Mouse (Mus musculus) right cerebral cortex, postnatal 4 days (tissue): ENCODE results near the gene Cgnl1.
A peak's percentile ranks its signal among the peaks of the same experiment; 100 is the strongest.

Experiments
- DNase-seq: peaks from one replicate; pipeline ENCODE4 v3.0.0-alpha.2; 2022

Gene Cgnl1

GRCm38 (mm10) chr9:71617363-71617762 lies 154.0 kb downstream of the Cgnl1 start:
- peak; percentile 36 for DNase-seq

DNA sequence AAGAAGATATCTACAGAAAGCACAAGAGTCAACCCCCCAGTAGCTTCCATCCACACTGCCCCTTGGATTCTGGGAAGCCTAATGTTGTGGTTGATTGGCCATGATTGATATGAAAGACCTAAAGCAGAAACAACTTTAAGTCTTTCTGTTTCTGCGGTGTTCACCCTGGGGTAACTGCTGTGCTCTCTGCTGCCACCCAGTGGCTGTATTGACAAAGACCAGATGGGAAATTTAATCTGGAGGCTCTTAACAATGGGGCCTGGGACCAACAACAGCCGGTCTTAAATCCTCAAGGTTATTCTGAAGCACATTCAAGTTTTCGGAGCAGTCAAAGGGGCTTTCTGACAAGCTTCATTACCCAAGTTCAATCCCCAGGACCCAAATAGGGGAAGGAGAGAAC lies 155.2 kb downstream of the Cgnl1 start:
- peak; percentile 90 for DNase-seq

DNA sequence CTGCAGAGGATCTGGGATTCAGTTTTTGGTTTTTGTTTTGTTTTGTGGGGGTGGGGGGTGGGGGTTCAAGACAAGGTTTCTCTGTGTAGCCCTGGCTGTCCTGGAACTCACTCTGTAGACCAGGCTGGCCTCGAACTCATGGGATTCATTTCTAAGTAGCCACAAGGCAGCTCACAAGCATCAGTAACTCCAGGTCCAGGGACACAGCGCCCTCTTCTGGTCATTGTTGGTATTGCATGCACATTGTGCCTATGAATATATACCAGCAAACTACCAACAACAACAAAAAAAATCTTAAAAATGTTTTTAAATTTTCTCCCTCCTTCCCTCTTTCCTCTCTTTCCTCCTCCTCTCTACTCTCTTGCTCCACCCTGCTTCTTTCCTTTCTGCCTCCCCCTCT lies 156.8 kb downstream of the Cgnl1 start:
- peak; percentile 67 for DNase-seq

DNA sequence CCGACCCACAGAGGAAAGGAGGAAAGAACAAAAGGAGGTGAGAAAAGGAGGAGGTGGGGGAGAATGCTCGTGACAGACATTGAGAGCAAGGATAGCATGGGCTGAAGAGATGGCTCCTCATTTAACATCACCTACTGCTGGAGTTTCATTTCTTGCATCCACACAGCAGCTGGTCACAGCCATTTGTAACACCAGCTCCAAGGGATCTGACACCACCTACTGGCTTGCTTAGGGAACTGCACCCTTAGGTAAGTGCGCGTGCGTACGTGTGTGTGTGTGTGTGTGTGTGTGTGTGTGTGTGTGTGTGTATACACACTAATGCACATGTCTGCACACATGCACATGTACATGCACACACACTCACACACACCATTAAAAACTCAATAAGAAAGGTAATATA lies 158.4 kb downstream of the Cgnl1 start:
- DNase-seq: no peak

GRCm38 (mm10) chr9:71611876-71612275 lies 159.5 kb downstream of the Cgnl1 start:
- DNase-seq: no peak

DNA sequence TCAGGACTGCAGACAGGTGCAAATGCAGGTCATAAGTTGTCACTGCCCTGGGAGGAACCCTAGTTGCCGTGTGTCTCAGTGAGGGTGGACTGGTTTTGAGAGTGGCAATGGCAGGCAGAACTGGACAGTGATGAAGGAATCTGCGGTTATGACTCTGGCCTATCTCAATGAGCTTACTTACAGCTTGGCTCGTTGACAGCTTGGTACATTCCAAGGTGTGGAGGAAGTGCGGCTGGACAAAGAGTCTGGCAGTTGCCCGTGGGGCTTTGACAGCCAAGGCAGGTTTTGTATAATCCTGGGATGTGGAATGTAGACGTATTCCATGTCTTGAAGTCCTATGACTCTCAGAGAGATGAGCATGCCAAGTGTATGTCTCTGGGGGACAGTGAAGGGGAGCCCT lies 162.4 kb downstream of the Cgnl1 start:
- no peak for DNase-seq

DNA sequence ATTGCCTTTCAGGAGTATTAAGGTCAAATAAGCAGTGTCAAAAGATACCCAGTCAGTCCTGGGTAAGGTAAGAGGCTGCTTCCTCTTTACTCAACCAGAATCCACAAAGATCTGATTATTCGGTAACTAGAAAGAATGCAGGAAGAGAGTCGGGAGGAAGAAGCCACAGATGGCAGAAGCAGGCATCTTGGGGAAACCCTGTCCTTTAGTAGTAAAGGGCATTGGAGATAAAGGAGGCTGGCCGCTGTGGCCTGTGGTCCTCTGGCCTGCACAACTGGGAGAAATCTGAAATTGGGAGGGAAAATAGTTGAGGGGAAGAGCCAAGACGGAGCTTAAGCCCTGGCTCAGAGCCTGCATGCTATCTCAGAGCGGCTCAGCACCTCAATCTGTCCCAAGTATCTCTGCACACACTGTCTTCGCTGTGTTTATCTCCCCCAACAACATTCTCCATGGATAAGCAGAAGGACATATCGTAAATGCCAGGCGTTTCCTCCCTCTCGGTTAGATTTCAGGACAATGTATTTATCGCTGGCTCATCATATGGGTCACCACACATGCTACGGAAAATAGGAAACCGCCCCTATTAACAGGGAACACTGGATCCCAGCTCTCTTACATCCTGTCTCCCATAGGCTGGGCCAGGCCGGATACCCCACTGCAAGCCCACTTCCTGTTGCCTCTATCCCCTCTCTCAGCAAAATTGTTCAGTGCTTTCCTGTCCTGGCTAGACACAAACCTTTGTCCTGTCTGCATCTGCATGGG lies 164.9 kb downstream of the Cgnl1 start:
- no peak for DNase-seq

- DNase-seq: no peak
Measured at GRCm38 (mm10) chr9:71604914-71605635, 166.3 kb downstream of the Cgnl1 start.

GRCm38 (mm10) chr9:71599861-71600260 lies 171.5 kb downstream of the Cgnl1 start:
- DNase-seq: no peak

GRCm38 (mm10) chr9:71596888-71597287 lies 174.5 kb downstream of the Cgnl1 start:
- DNase-seq: no peak

GRCm38 (mm10) chr9:71592577-71593285 lies 178.7 kb downstream of the Cgnl1 start:
- no peak for DNase-seq

DNA sequence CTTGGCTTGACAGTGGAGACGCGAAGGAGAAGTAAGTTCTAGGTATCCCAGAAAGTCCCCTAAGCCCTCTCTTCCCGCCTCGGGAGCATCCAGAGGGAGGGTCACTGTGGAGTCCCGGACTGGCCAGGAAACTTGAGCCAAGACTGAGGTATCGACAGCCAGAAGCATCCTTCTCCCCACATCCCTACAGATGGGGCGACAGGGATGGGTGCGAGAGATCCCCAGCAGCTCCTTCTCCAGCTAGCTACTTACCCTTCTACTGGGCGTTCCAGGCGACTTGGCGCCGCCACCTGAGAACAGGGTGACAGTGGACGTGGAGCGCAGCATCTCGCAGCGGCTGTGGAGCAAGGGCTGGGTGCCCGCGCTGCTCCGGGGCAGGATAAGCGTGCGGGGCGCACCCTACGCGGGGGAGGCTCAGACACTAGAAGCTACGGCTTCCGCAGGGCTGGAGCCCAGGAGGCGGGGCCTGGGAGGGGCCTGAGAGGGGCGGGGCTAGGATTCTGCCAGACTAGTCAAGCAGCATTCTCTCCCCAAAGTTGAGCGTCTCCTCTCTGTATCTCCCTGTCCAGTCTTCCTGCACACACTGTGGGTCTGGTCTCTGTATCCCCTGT lies 179.4 kb downstream of the Cgnl1 start, which contains the start of gene Myzap:
Myzap (minus strand) TSS at position 423 of the 611 bp plus-strand sequence.
- peak; percentile 65 for DNase-seq

DNA sequence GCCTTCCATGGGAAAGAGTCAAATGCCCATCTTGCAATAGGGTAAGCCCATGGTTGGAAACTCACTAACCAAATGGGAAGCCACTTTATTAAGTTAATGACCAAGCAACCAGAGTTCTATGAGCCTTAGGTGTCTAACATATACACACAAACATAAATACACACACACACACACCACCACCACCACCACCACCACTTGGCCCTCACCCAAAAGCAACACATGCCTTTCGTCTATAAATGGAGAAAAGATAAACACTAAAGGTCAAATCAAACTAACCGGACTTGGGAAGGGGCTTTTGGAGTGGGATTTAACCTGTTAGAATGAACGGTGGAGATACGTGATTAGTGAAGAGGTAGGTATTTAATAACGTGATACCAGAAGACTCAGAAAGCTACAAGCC lies 180.3 kb downstream of the Cgnl1 start:
- no peak for DNase-seq

GRCm38 (mm10) chr9:71589771-71590170 lies 181.6 kb downstream of the Cgnl1 start:
- DNase-seq: no peak

DNA sequence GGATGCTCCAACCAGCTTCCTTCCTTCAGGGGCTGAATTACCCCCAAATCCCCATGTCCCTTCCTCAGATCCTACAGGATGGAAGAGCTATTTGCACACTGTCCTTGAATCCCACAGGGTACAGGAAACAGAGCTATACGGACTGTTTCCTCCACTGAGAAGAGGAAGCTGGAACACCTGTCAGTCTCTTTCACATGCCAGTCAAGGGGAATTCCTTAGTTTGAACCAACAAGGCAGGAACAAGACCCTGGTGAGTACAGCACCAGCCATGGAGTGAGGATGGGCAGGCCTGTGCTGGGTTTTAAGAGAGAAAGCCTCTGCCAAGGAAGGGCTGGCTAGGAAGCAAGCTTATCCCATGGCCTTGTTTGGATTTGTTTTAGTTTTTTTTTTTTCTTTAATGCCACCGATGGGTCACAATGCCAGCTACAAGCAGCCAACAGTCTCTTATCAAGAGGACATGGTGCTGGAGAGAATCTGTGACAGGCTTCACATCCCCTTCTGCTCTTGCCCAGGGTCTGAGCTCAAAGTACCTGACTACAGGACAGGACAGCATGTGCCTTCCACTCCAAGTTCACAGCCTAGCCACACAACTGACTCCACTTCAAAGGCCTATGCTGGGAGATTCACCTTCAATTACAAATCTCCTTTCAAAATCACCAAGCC lies 182.3 kb downstream of the Cgnl1 start:
- no peak for DNase-seq

GRCm38 (mm10) chr9:71586408-71586807 lies 185.0 kb downstream of the Cgnl1 start:
- DNase-seq: no peak

DNA sequence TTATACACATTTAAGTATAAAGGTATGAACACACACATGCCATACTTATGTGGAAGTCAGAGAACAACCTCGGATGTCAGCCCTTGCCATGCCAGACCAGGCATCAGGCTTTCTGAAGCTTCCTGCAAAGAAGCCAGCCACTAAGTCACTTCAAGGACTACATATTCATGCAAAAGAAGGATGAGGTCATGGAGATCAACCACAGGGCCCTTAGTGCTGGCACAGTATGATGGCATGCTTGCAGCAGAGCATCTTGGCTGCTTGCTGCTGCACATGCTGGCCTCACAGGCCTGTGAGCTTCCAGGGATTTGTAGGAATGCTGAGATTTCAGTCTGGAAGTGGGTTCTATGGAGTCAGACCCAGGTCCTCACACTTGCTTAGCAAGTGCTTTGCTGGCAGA lies 188.6 kb downstream of the Cgnl1 start:
- DNase-seq: no peak

DNA sequence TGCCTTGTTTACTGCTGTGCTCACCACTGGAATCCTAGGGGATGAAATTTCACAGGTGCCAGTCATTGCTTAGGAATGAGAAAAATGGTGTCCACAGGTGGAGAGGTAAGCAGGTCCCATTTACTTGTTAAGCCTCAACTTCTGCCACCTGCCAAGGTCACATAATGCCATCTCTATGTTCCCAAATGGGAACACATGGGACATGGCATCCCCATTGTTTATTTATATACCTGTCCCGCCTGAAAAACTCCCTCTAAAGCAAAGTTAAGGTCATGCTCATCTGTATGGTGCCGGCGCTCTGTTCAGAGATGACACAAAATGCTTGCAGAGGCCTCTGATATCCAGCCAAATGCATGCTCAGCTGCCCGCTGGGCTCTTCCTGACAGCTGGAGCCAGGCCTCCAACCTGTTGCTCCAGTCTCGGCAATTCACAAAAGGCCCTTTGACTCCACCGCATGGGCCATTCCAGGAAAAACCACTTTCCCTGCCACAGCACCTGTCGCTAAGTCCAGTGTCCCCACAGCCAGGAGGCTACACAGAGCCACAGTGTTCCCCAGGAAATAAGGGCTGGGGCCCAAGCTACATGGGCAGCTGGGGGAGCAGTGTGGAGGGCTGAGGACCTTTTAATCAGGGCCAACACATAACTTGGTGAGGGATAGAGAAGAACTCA lies 192.4 kb downstream of the Cgnl1 start:
- peak; percentile 9 for DNase-seq
